Mouse (Mus musculus) stomach, embryonic 16.5 days (tissue): ENCODE measurements around the gene Eftud2. TPM values are rescaled to one million over a fixed set of nuclear protein-coding genes. Genes with fewer than 3 reads are reported as not detected.
A peak's percentile ranks its signal among the peaks of the same experiment; 100 is the strongest.

Experiments used
- ATAC-seq: fragments of 200-750 bp; cut with Nextera tagmentation; 2 replicates; pipeline ENCODE4 v1.8.0; 2017; ENCODE audit warnings: moderate number of reproducible peaks, moderate TSS enrichment; ENCODE audit not compliant: insufficient read depth, low FRiP score
- H3K27ac ChIP-seq: fragments of 300-500 bp; sonication (generic); 2 replicates; pipeline ENCODE4 v1.5.1; 2014; ENCODE audit warnings: low read length
- H3K27me3 ChIP-seq: fragments of 300-500 bp; sonication (generic); 2 replicates; pipeline ENCODE4 v1.6.1; 2014; ENCODE audit warnings: low read length, control low read depth, mixed read lengths; ENCODE audit not compliant: control insufficient read depth, insufficient read depth
- H3K36me3 ChIP-seq: fragments of 300-500 bp; sonication (generic); 2 replicates; pipeline ENCODE4 v1.6.1; 2014; ENCODE audit warnings: low read length; ENCODE audit not compliant: control insufficient read depth, insufficient read depth
- H3K4me1 ChIP-seq: fragments of 300-500 bp; sonication (generic); 2 replicates; pipeline ENCODE4 v1.6.1; 2014; ENCODE audit warnings: low read length, control low read depth, mixed read lengths; ENCODE audit not compliant: control insufficient read depth, insufficient read depth
- H3K4me2 ChIP-seq: fragments of 300-500 bp; sonication (generic); 2 replicates; pipeline ENCODE4 v1.6.1; 2014; ENCODE audit warnings: low read depth, low read length, mixed read lengths
- H3K4me3 ChIP-seq: fragments of 300-500 bp; sonication (generic); replicated peaks from 2 replicates; pipeline ENCODE4 v1.5.1; 2014; ENCODE audit warnings: mild to moderate bottlenecking, low read length
- H3K9ac ChIP-seq: fragments of 300-500 bp; sonication (generic); 2 replicates; pipeline ENCODE4 v1.6.1; 2014; ENCODE audit warnings: low read length
- H3K9me3 ChIP-seq: fragments of 300-500 bp; sonication (generic); replicated peaks from 2 replicates; pipeline ENCODE4 v1.6.1; 2016; ENCODE audit warnings: low read length, control low read depth; ENCODE audit not compliant: control insufficient read depth
- WGBS: fragments of 180-500 bp; shearing (Covaris S2); extraction: QIAGEN DNeasy Blood & Tissue Kit; methylation state at CpG from one replicate; pipeline ENCODE4 v1.1.7; 2014; 5-methylcytosine and 5-hydroxymethylcytosine counted together
- polyA plus RNA-seq: library from polyadenylated mRNA; unstranded; fragments of >200 nt; fragmentation: Nextera tagmentation; extraction: Ambion mirVana; gene quantifications from 2 replicates; pipeline ENCODE4 v1.2.1, GENCODE M21; 2015

The Eftud2 gene
- polyA plus RNA-seq, 1 experiment from 2014 or later = 138 TPM

- Histone ChIP-seq H3K4me1 (peaks cover 14% of the 10 kb centered on the region), H3K9me3 (no peaks in the 10 kb centered on the region), H3K36me3 (no peaks in the 10 kb centered on the region), H3K4me3 (peak overlapping the region; percentile 70), H3K27me3 (no peaks in the 10 kb centered on the region), H3K9ac (peak overlapping the region; percentile 96), H3K27ac (peak overlapping the region; percentile 97), H3K4me2 (peak overlapping the region; percentile 83)
- ATAC-seq = peak; percentile 68
- under 1% methylated on average over 71 of the region's 92 CpGs for WGBS
Measured at GRCm38 (mm10) chr11:102818121-102819020, 62.4 kb downstream of the Eftud2 start.

- ATAC-seq = no peak
- Histone ChIP-seq H3K9me3 (no peaks in the 10 kb centered on the region), H3K27me3 (no peaks in the 10 kb centered on the region), H3K36me3 (no peaks in the 10 kb centered on the region), H3K27ac (no peak overlapping the region), H3K4me1 (peaks cover 14% of the 10 kb centered on the region), H3K4me2 (no peak overlapping the region), H3K9ac (no peak overlapping the region), H3K4me3 (no peak overlapping the region)
Measured at GRCm38 (mm10) chr11:102814881-102815280, 65.9 kb downstream of the Eftud2 start.

- Histone ChIP-seq H3K9me3 (no peaks in the 10 kb centered on the region), H3K36me3 (no peaks in the 10 kb centered on the region), H3K27ac (no peak overlapping the region), H3K27me3 (no peaks in the 10 kb centered on the region), H3K4me2 (no peak overlapping the region), H3K9ac (no peak overlapping the region), H3K4me3 (no peak overlapping the region), H3K4me1 (peaks cover 3% of the 10 kb centered on the region)
- ATAC-seq = no peak
- 47% methylated on average over 4 of the region's 4 CpGs for WGBS
Measured at GRCm38 (mm10) chr11:102810721-102811485, 69.9 kb downstream of the Eftud2 start.

DNA sequence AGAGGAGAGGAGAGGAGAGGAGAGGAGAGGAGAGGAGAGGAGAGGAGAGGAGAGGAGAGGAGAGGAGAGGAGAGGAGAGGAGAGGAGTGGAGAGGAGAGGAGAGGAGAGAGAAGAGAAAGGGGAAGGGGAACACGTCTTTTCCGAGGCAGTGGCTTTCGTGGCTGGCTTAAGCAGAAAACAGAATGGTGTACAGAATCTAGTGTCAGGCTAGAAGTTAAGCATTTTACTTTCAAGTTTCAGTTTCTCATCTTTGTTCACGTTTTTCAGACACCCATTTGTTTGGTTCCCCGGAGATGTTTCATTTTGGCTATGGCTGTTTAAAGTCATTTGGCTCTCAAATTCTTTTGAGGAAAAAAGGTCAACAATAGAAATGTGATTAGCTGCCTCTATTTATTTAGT lies 72.5 kb downstream of the Eftud2 start:
- H3K27ac ChIP-seq = no peak overlapping the region
- no peaks in the 10 kb centered on the region for H3K9me3 ChIP-seq
- H3K4me1 ChIP-seq = no peaks in the 10 kb centered on the region; the same call in 1 of the 2 replicates
- 46% methylated on average over 5 of the region's 5 CpGs for WGBS
- no peak overlapping the region for H3K4me2 ChIP-seq
- no peaks in the 10 kb centered on the region for H3K27me3 ChIP-seq
- H3K4me3 ChIP-seq = no peak overlapping the region
- H3K9ac ChIP-seq = no peak overlapping the region
- H3K36me3 ChIP-seq = no peaks in the 10 kb centered on the region
- no peak for ATAC-seq

DNA sequence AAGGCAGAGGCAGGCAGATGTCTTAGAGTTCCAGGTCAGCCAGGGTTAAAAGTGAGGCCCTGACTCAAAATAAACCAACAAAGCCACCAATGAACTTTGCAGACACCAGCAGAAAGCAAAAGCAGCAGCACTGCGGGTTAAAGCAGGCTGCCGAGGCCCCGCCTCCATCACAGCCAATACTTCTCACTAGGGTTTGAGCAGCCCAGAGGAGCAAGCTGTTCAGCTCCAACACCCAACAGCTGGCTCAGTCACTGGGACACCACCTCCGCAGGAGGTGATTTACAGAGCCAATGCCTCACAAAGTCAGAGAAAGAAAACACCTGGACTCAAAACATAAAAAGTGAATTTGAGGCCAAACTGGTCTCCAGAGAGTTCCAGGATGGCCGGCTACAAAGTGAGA lies 77.3 kb downstream of the Eftud2 start:
- no peak for ATAC-seq
- WGBS = 67% methylated on average over 5 of the region's 5 CpGs
- H3K27ac ChIP-seq = no peak overlapping the region
- H3K27me3 ChIP-seq = no peaks in the 10 kb centered on the region
- no peaks in the 10 kb centered on the region for H3K4me1 ChIP-seq
- no peak overlapping the region for H3K4me3 ChIP-seq
- no peak overlapping the region for H3K9ac ChIP-seq
- H3K9me3 ChIP-seq = no peaks in the 10 kb centered on the region
- no peak overlapping the region for H3K4me2 ChIP-seq
- peaks cover 12% of the 10 kb centered on the region for H3K36me3 ChIP-seq

GRCm38 (mm10) chr11:102794157-102794556 lies 86.6 kb downstream of the Eftud2 start:
- H3K27ac ChIP-seq = 0 out of 2 replicates have a peak overlapping the region, but pooled peaks have one; percentile 11
- ATAC-seq = no peak

GRCm38 (mm10) chr11:102791682-102792445 lies 88.9 kb downstream of the Eftud2 start:
- H3K9ac ChIP-seq = no peak overlapping the region
- H3K36me3 ChIP-seq = no peaks in the 10 kb centered on the region
- H3K4me1 ChIP-seq = peaks cover 5% of the 10 kb centered on the region; the same call in 1 of the 2 replicates
- H3K4me3 ChIP-seq = no peak overlapping the region
- no peak overlapping the region; the same call in 1 of the 2 replicates for H3K27ac ChIP-seq
- no peak overlapping the region for H3K4me2 ChIP-seq
- H3K9me3 ChIP-seq = no peaks in the 10 kb centered on the region
- no peak for ATAC-seq
- no peaks in the 10 kb centered on the region for H3K27me3 ChIP-seq
- 48% methylated on average over 14 of the region's 14 CpGs for WGBS

More at GRCm38 (mm10) chr11:102794157-102794556, 86.6 kb downstream of the Eftud2 start:
- no peaks in the 10 kb centered on the region for H3K9me3 ChIP-seq
- peaks cover 5% of the 10 kb centered on the region; the same call in 1 of the 2 replicates for H3K4me1 ChIP-seq
- no peak overlapping the region for H3K9ac ChIP-seq
- no peaks in the 10 kb centered on the region for H3K36me3 ChIP-seq
- no peak overlapping the region for H3K4me3 ChIP-seq
- H3K27me3 ChIP-seq = no peaks in the 10 kb centered on the region
- no peak overlapping the region for H3K4me2 ChIP-seq
- WGBS = 44% methylated on average over 8 of the region's 8 CpGs
